Mouse (Mus musculus) MEL (cell line): ENCODE data around the gene Gm12355. TPM values are rescaled to one million over a fixed set of nuclear protein-coding genes. Genes with fewer than 3 reads are reported as not detected.
"Not testable (repeated sequence)": the region's sequence is repeated elsewhere in the genome, so short reads cannot be mapped to it uniquely, and the experiment has no call there.

ENCODE experiments used
- DNase-seq: peaks from one replicate; pipeline ENCODE4 v3.0.0; 2011; ENCODE audit warnings: low read depth, low spot score
- H3K27ac ChIP-seq: 2 replicates; pipeline ENCODE4 v1.5.1; 2012; ENCODE audit warnings: low read depth, mild to moderate bottlenecking, control low read depth, low read length, moderate library complexity; ENCODE audit not compliant: control insufficient read depth
- H3K27me3 ChIP-seq, 2 experiments: fragments of 150-350 bp in 1 of 2; sonication (generic) in 1 of 2; 2 replicates each; pipeline ENCODE4 v1.6.1; 2012; ENCODE audit warnings: low read length in 2 of 2, mild to moderate bottlenecking in 2 of 2, improper control_type of control experiment in 1 of 2, moderate library complexity in 1 of 2; ENCODE audit not compliant: insufficient read depth in 2 of 2, control insufficient read depth in 1 of 2
- H3K36me3 ChIP-seq, 2 experiments: 2 replicates each; pipeline ENCODE4 v1.6.1; 2012 to 2014; ENCODE audit warnings: low read length in 2 of 2, improper control_type of control experiment in 1 of 2, inconsistent platforms in 1 of 2, mild to moderate bottlenecking in 1 of 2; ENCODE audit not compliant: insufficient read depth in 2 of 2, control insufficient read depth in 1 of 2
- H3K4me1 ChIP-seq, 2 experiments: fragments of 150-350 bp in 1 of 2; sonication (generic) in 1 of 2; 2 replicates each; pipeline ENCODE4 v1.6.1; 2012; ENCODE audit warnings: low read length in 2 of 2, improper control_type of control experiment in 1 of 2, mild to moderate bottlenecking in 1 of 2; ENCODE audit not compliant: insufficient read depth in 2 of 2, control insufficient read depth in 1 of 2
- H3K4me3 ChIP-seq, 2 experiments: fragments of 150-350 bp in 1 of 2; sonication (generic) in 1 of 2; 2 replicates each; pipeline ENCODE4 v1.5.1; 2012; ENCODE audit warnings: low read depth in 2 of 2, low read length in 2 of 2, mild to moderate bottlenecking in 2 of 2, moderate library complexity in 2 of 2, control low read depth in 1 of 2, improper control_type of control experiment in 1 of 2; ENCODE audit not compliant: control insufficient read depth in 1 of 2, insufficient read depth in 1 of 2
- H3K79me2 ChIP-seq: 2 replicates; pipeline ENCODE4 v1.6.1; 2012; ENCODE audit warnings: mild to moderate bottlenecking, low read length, moderate library complexity; ENCODE audit not compliant: control insufficient read depth, poor library complexity, insufficient read depth
- H3K9ac ChIP-seq: 2 replicates; pipeline ENCODE4 v1.6.1; 2012; ENCODE audit warnings: low read depth, mild to moderate bottlenecking, control low read depth, low read length, moderate library complexity; ENCODE audit not compliant: control insufficient read depth, poor library complexity, severe bottlenecking
- H3K9me3 ChIP-seq: fragments of 150-350 bp; sonication (generic); replicated peaks from 2 replicates; pipeline ENCODE4 v1.6.1; 2012; ENCODE audit warnings: mild to moderate bottlenecking, low read length, improper control_type of control experiment, moderate library complexity; ENCODE audit not compliant: insufficient read depth
- BHLHE40 ChIP-seq: IDR thresholded peaks from 2 replicates; pipeline ENCODE4 v1.6.1; 2012; ENCODE audit warnings: low read depth, mild to moderate bottlenecking, inconsistent platforms, low read length, improper control_type of control experiment, borderline replicate concordance
- CTCF ChIP-seq, 3 experiments: IDR thresholded peaks in 2 of 3; conservative IDR thresholded peaks in 1 of 3; 2 replicates each; pipeline ENCODE4 v1.5.1; 2011 to 2012; ENCODE audit warnings: low read length in 3 of 3, low read depth in 2 of 3, mild to moderate bottlenecking in 2 of 3, improper control_type of control experiment in 1 of 3, inconsistent platforms in 1 of 3, mixed read lengths in 1 of 3, moderate library complexity in 1 of 3; ENCODE audit not compliant: control insufficient read depth in 1 of 3, insufficient read depth in 1 of 3, poor library complexity in 1 of 3, severe bottlenecking in 1 of 3
- E2F4 ChIP-seq: IDR thresholded peaks from 2 replicates; pipeline ENCODE4 v1.6.1; 2011; ENCODE audit warnings: low read depth, low read length, improper control_type of control experiment, borderline replicate concordance
- ELF1 ChIP-seq: IDR thresholded peaks from 2 replicates; pipeline ENCODE4 v1.6.1; 2014; ENCODE audit warnings: low read depth, mild to moderate bottlenecking, inconsistent platforms, low read length, improper control_type of control experiment, moderate library complexity
- EP300 ChIP-seq, 2 experiments: IDR thresholded peaks; 2 replicates each; pipeline ENCODE4 v1.6.1; 2011; ENCODE audit warnings: improper control_type of control experiment in 2 of 2, low read length in 2 of 2, low read depth in 1 of 2, mild to moderate bottlenecking in 1 of 2
- ETS1 ChIP-seq: IDR thresholded peaks from 2 replicates; pipeline ENCODE4 v1.6.1; 2012; ENCODE audit warnings: low read depth, mild to moderate bottlenecking, inconsistent platforms, low read length, improper control_type of control experiment, moderate library complexity
- HCFC1 ChIP-seq: IDR thresholded peaks from 2 replicates; pipeline ENCODE4 v1.6.1; 2012; ENCODE audit warnings: low read depth, mild to moderate bottlenecking, inconsistent platforms, low read length, improper control_type of control experiment, moderate library complexity
- KAT2A ChIP-seq: conservative IDR thresholded peaks from 2 replicates; pipeline ENCODE4 v1.6.1; 2012; ENCODE audit warnings: low read depth, low read length, improper control_type of control experiment, inconsistent platforms
- MAX ChIP-seq: IDR thresholded peaks from 2 replicates; pipeline ENCODE4 v1.6.1; 2011; ENCODE audit warnings: low read length, improper control_type of control experiment
- MAZ ChIP-seq: IDR thresholded peaks from 2 replicates; pipeline ENCODE4 v1.6.1; 2012; ENCODE audit warnings: low read depth, mild to moderate bottlenecking, inconsistent platforms, low read length, improper control_type of control experiment
- MEF2A ChIP-seq: IDR thresholded peaks from 2 replicates; pipeline ENCODE4 v1.6.1; 2014; ENCODE audit warnings: low read depth, mild to moderate bottlenecking, inconsistent platforms, low read length, improper control_type of control experiment; ENCODE audit not compliant: poor library complexity, insufficient replicate concordance, severe bottlenecking; ENCODE audit errors: extremely low read depth
- MXI1 ChIP-seq: IDR thresholded peaks from 2 replicates; pipeline ENCODE4 v1.6.1; 2011; ENCODE audit warnings: mild to moderate bottlenecking, low read depth, low read length, improper control_type of control experiment
- MYB ChIP-seq: IDR thresholded peaks from 2 replicates; pipeline ENCODE4 v1.6.1; 2011; ENCODE audit warnings: mild to moderate bottlenecking, low read depth, low read length, improper control_type of control experiment
- MYC ChIP-seq: IDR thresholded peaks from 2 replicates; pipeline ENCODE4 v1.6.1; 2011; ENCODE audit warnings: low read depth, mild to moderate bottlenecking, low read length, improper control_type of control experiment, moderate library complexity
- NELFE ChIP-seq: IDR thresholded peaks from 2 replicates; pipeline ENCODE4 v1.6.1; 2011; ENCODE audit warnings: low read depth, low read length, improper control_type of control experiment
- NRF1 ChIP-seq: IDR thresholded peaks from 2 replicates; pipeline ENCODE4 v1.6.1; 2014; ENCODE audit warnings: low read depth, mild to moderate bottlenecking, inconsistent platforms, low read length, improper control_type of control experiment, moderate library complexity; ENCODE audit not compliant: poor library complexity, insufficient read depth, severe bottlenecking
- POLR2A ChIP-seq, 2 experiments: IDR thresholded peaks; 2 replicates each; pipeline ENCODE4 v1.6.1; 2011 to 2012; ENCODE audit warnings: low read length in 2 of 2, mild to moderate bottlenecking in 2 of 2, control low read depth in 1 of 2, improper control_type of control experiment in 1 of 2, low read depth in 1 of 2, moderate library complexity in 1 of 2; ENCODE audit not compliant: control insufficient read depth in 1 of 2, insufficient read depth in 1 of 2, poor library complexity in 1 of 2
- POLR2AphosphoS2 ChIP-seq: IDR thresholded peaks from 2 replicates; pipeline ENCODE4 v1.6.1; 2011; ENCODE audit warnings: low read length, improper control_type of control experiment
- RAD21 ChIP-seq: IDR thresholded peaks from 2 replicates; pipeline ENCODE4 v1.6.1; 2011; ENCODE audit warnings: mild to moderate bottlenecking, low read depth, low read length, improper control_type of control experiment
- SIN3A ChIP-seq: IDR thresholded peaks from 2 replicates; pipeline ENCODE4 v1.6.1; 2012; ENCODE audit warnings: low read length, improper control_type of control experiment, inconsistent platforms
- SMC3 ChIP-seq: IDR thresholded peaks from 2 replicates; pipeline ENCODE4 v1.6.1; 2011; ENCODE audit warnings: low read depth, low read length, improper control_type of control experiment
- TCF12 ChIP-seq: IDR thresholded peaks from 2 replicates; pipeline ENCODE4 v1.6.1; 2014; ENCODE audit warnings: low read depth, mild to moderate bottlenecking, inconsistent platforms, low read length, improper control_type of control experiment, moderate library complexity
- UBTF ChIP-seq: IDR thresholded peaks from 2 replicates; pipeline ENCODE4 v1.6.1; 2012; ENCODE audit warnings: low read depth, mild to moderate bottlenecking, inconsistent platforms, low read length, improper control_type of control experiment, moderate library complexity, borderline replicate concordance; ENCODE audit not compliant: insufficient read depth
- USF1 ChIP-seq: IDR thresholded peaks from 2 replicates; pipeline ENCODE4 v1.6.1; 2014; ENCODE audit warnings: low read depth, mild to moderate bottlenecking, inconsistent platforms, low read length, improper control_type of control experiment, moderate library complexity
- ZC3H11A ChIP-seq: IDR thresholded peaks from 2 replicates; pipeline ENCODE4 v1.6.1; 2012; ENCODE audit warnings: low read depth, mild to moderate bottlenecking, inconsistent platforms, low read length, improper control_type of control experiment
- ZMIZ1 ChIP-seq: IDR thresholded peaks from 2 replicates; pipeline ENCODE4 v1.6.1; 2012; ENCODE audit warnings: low read depth, mild to moderate bottlenecking, inconsistent platforms, low read length, improper control_type of control experiment, moderate library complexity
- ZNF384 ChIP-seq: IDR thresholded peaks from 2 replicates; pipeline ENCODE4 v1.6.1; 2012; ENCODE audit warnings: low read depth, mild to moderate bottlenecking, inconsistent platforms, low read length, improper control_type of control experiment
- polyA plus RNA-seq, 2 experiments: library from polyadenylated mRNA; stranded (reverse) in 1 of 2; unstranded in 1 of 2; fragments of >175 nt in 1 of 2; fragments of >200 nt in 1 of 2; gene quantifications; 2 replicates each; pipeline versions ENCODE4 v1.2.1 to v1.2.4; 2012; ENCODE audit warnings: low replicate concordance in 2 of 2, low read depth in 1 of 2; ENCODE audit not compliant: insufficient read length in 2 of 2, insufficient read depth in 1 of 2, missing spikeins in 1 of 2
- total RNA-seq: library from RNA; depleted of rRNA; stranded (reverse); fragments of 300-350 nt; gene quantifications from 2 replicates; pipeline ENCODE4 v1.2.3, GENCODE M21; 2012

Gm12355 gene
- total and polyA plus RNA-seq, 3 experiments: 0.58 to 3.4 TPM; not detected in 1

- not testable (repeated sequence) for H3K79me2 ChIP-seq, DNase-seq, H3K27ac ChIP-seq, H3K4me3 ChIP-seq, H3K4me1 ChIP-seq, H3K36me3 ChIP-seq, H3K9me3 ChIP-seq, H3K9ac ChIP-seq
- H3K27me3 ChIP-seq: peaks cover 12 to 22% of the 10 kb centered on the region in 2 experiments
Observed at GRCm38 (mm10) chr11:98604911-98605310, 20.6 kb downstream of the Gm12355 start.

- DNase-seq: peak; percentile 60
- Histone ChIP-seq H3K9me3 (no peaks in the 10 kb centered on the region), H3K9ac (no peak overlapping the region), H3K79me2 (no peaks in the 10 kb centered on the region), H3K4me1 (peaks cover 2 to 5% of the 10 kb centered on the region in 2 experiments; a peak in 2 of 4 replicates), H3K36me3 (0 out of 4 replicates have a peak, but pooled peaks cover 0 to 2% of the 10 kb centered on the region in 2 experiments), H3K27ac (no peak overlapping the region), H3K4me3 (no peak overlapping the region), H3K27me3 (peaks cover 13 to 16% of the 10 kb centered on the region in 2 experiments)
- TF ChIP-seq CTCF (IDR thresholded peaks at IDR 0.05 in 2 of 3, conservative IDR thresholded peaks at IDR 0.05 in 1 of 3; ENCODE audit: control insufficient read depth in 1 of 3, insufficient read depth in 1 of 3, low read depth in 2 of 3, low read length in 3 of 3, poor library complexity in 1 of 3, severe bottlenecking in 1 of 3) (peak; percentile 28 to 79 (median 34)), SIN3A (no peak), MXI1 (no peak), E2F4 (no peak), ZMIZ1 (no peak), BHLHE40 (no peak), MAZ (no peak), ELF1 (no peak), MEF2A (no peak), NELFE (no peak), TCF12 (no peak), POLR2A (IDR thresholded peaks at IDR 0.05; ENCODE audit: control insufficient read depth in 1 of 2, insufficient read depth in 1 of 2, low read depth in 1 of 2, low read length in 2 of 2, poor library complexity in 1 of 2) (no peak), UBTF (no peak), MAX (no peak), NRF1 (no peak), ETS1 (no peak), MYB (no peak), SMC3 (peak; percentile 79), RAD21 (peak; percentile 61), KAT2A (no peak), ZNF384 (no peak), POLR2AphosphoS2 (no peak), EP300 (IDR thresholded peaks at IDR 0.05; ENCODE audit: low read depth in 1 of 2, low read length in 2 of 2) (no peak), ZC3H11A (peak; percentile 53), MYC (no peak), USF1 (0 out of 2 replicates have a peak, but pooled peaks have one; percentile 20), HCFC1 (no peak)
Observed at GRCm38 (mm10) chr11:98603953-98604352, 21.5 kb downstream of the Gm12355 start.
